Mouse (Mus musculus) adrenal gland, postnatal 4 days (tissue): Measurements from ENCODE around the gene Sh2b2. TPM values are rescaled to one million over a fixed set of nuclear protein-coding genes. Genes with fewer than 3 reads are reported as not detected.

Experiments used
- DNase-seq, 2 experiments: peaks; one replicate each; pipeline ENCODE4 v3.0.0; 2021 to 2022; ENCODE audit warnings: low spot score in 2 of 2, mixed read lengths in 2 of 2
- total RNA-seq, 2 experiments: library from RNA; stranded (reverse); gene quantifications; 2 replicates each; pipeline ENCODE4 v1.2.3; 2021

Sh2b2 gene
- total RNA-seq, 2 experiments from 2014 or later = 15.6 to 18.6 TPM

- DNase-seq = no peak
Observed at GRCm38 (mm10) chr5:136183766-136184165, 62.6 kb downstream of the Sh2b2 start.

GRCm38 (mm10) chr5:136182830-136183229, 63.5 kb downstream of the Sh2b2 start:
- no peak for DNase-seq

- no peak for DNase-seq
Observed at GRCm38 (mm10) chr5:136182049-136182448, 64.3 kb downstream of the Sh2b2 start.

- DNase-seq = no peak
Observed at GRCm38 (mm10) chr5:136181197-136181596, 65.2 kb downstream of the Sh2b2 start.

- DNase-seq = no peak
Observed at GRCm38 (mm10) chr5:136179594-136179993, 66.8 kb downstream of the Sh2b2 start.

- no peak for DNase-seq
Observed at GRCm38 (mm10) chr5:136173606-136174463, 72.5 kb downstream of the Sh2b2 start.

- DNase-seq = no peak
Observed at GRCm38 (mm10) chr5:136172939-136173338, 73.4 kb downstream of the Sh2b2 start.

GRCm38 (mm10) chr5:136171363-136172341, 74.7 kb downstream of the Sh2b2 start:
- no peak for DNase-seq

GRCm38 (mm10) chr5:136170512-136171362, 75.6 kb downstream of the Sh2b2 start, which contains the start of gene Orai2:
Gene Orai2 (minus strand): TSS chr5:136170713.
- DNase-seq = peak; percentile 41 to 51

GRCm38 (mm10) chr5:136169626-136170511, 76.5 kb downstream of the Sh2b2 start:
- DNase-seq = no peak

Other genes starting within 250 kb of the Sh2b2 start
- gene Upk3b, start 208.1 kb downstream of the Sh2b2 start, total RNA-seq = 10 to 100 TPM; 14.2 to 15.0 TPM
- gene Upk3bl, start 192.1 kb downstream of the Sh2b2 start, total RNA-seq = under 1 TPM in 1 of 2 experiments, not detected in 1; 0.78 TPM
- gene Rasa4, start 162.6 kb downstream of the Sh2b2 start, total RNA-seq = 10 to 100 TPM; 15.2 to 19.6 TPM
- 10 to 100 TPM; 94.6 to 96.8 TPM for gene Polr2j, start 129.9 kb downstream of the Sh2b2 start, total RNA-seq
- 10 to 100 TPM; 17.6 to 21.0 TPM for gene Lrwd1, start 110.5 kb downstream of the Sh2b2 start, total RNA-seq
- gene Alkbh4, start 110.4 kb downstream of the Sh2b2 start, total RNA-seq = 10 to 100 TPM; 10.2 to 11.5 TPM
- gene Orai2, start 75.8 kb downstream of the Sh2b2 start, total RNA-seq = 1 to 10 TPM; 6.5 to 7.3 TPM
- gene Prkrip1, start 47.6 kb downstream of the Sh2b2 start, total RNA-seq = 10 to 100 TPM; 35.4 to 36.7 TPM